Mouse (Mus musculus) embryonic facial prominence, embryonic 15.5 days (tissue): ENCODE results near the gene Cuedc1. TPM values are rescaled to one million over a fixed set of nuclear protein-coding genes. Genes with fewer than 3 reads are reported as not detected.

Experiments
- ATAC-seq: fragments of 200-750 bp; cut with Nextera tagmentation; 2 replicates; pipeline ENCODE4 v1.8.0; 2017; ENCODE audit warnings: low read depth, moderate TSS enrichment; ENCODE audit not compliant: insufficient number of reproducible peaks, low FRiP score, low TSS enrichment
- H3K27ac ChIP-seq: fragments of 300-500 bp; sonication (generic); replicated peaks from 2 replicates; pipeline ENCODE4 v1.5.1; 2015; ENCODE audit warnings: mild to moderate bottlenecking, inconsistent platforms
- H3K27me3 ChIP-seq: fragments of 300-500 bp; sonication (generic); 2 replicates; pipeline ENCODE4 v1.6.1; 2015; ENCODE audit warnings: inconsistent platforms
- H3K36me3 ChIP-seq: fragments of 300-500 bp; sonication (generic); 2 replicates; pipeline ENCODE4 v1.6.1; 2015; ENCODE audit warnings: mild to moderate bottlenecking, inconsistent platforms
- H3K4me1 ChIP-seq: fragments of 300-500 bp; sonication (generic); 2 replicates; pipeline ENCODE4 v1.6.1; 2015; ENCODE audit warnings: inconsistent platforms
- H3K4me2 ChIP-seq: fragments of 300-500 bp; sonication (generic); replicated peaks from 2 replicates; pipeline ENCODE4 v1.6.1; 2015; ENCODE audit warnings: mild to moderate bottlenecking, inconsistent platforms
- H3K4me3 ChIP-seq: fragments of 300-500 bp; sonication (generic); replicated peaks from 2 replicates; pipeline ENCODE4 v1.5.1; 2015; ENCODE audit warnings: mild to moderate bottlenecking, inconsistent platforms
- H3K9ac ChIP-seq: fragments of 300-500 bp; sonication (generic); 2 replicates; pipeline ENCODE4 v1.6.1; 2015; ENCODE audit warnings: inconsistent platforms
- H3K9me3 ChIP-seq: fragments of 300-500 bp; sonication (generic); replicated peaks from 2 replicates; pipeline ENCODE4 v1.6.1; 2016; ENCODE audit warnings: inconsistent platforms
- WGBS: fragments of 180-500 bp; shearing (Covaris S2); methylation state at CpG from one replicate; pipeline ENCODE4 v1.1.7; 2015; 5-methylcytosine and 5-hydroxymethylcytosine counted together
- polyA plus RNA-seq: library from polyadenylated mRNA; unstranded; fragments of >200 nt; fragmentation: Nextera tagmentation; extraction: Ambion mirVana; gene quantifications from 2 replicates; pipeline ENCODE4 v1.2.1, GENCODE M21; 2015

Cuedc1 gene
- polyA plus RNA-seq, 1 experiment from 2014 or later = 38.7 TPM

DNA sequence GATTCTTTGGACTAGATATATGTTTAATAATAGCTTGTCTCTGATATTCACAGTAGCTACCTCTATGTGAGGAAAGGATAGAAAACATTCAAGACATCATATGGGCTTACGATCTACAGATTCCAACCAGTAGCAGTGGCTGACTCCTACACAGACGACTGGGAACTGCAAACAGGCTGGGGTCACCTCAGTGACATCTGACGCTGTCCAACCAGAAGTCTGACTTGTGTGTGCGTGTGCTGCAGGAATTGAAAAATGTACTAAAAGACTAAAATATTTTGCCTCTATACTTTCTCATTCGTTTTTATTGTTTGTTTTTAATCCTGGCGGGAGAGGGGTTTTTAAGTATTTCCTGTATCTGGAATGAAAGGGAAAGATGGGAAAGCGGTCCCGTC is 30.7 kb upstream of the Cuedc1 start:
- Histone ChIP-seq H3K4me1 (peaks cover 25% of the 10 kb centered on the region), H3K27ac (peak overlapping the region; percentile 95), H3K4me2 (peak overlapping the region; percentile 69), H3K36me3 (no peaks in the 10 kb centered on the region), H3K9me3 (no peaks in the 10 kb centered on the region), H3K9ac (peak overlapping the region; percentile 77; the same call in 1 of the 2 replicates), H3K4me3 (peak overlapping the region; percentile 94), H3K27me3 (no peaks in the 10 kb centered on the region)
- ATAC-seq = no peak
- WGBS = 3% methylated on average over 8 of the region's 8 CpGs

- Histone ChIP-seq H3K36me3 (no peaks in the 10 kb centered on the region), H3K27ac (peak within 1 kb of the TSS; percentile 95), H3K27me3 (no peaks in the 10 kb centered on the region), H3K4me1 (peaks cover 27% of the 10 kb centered on the region), H3K9ac (peak within 1 kb of the TSS; percentile 77), H3K4me3 (peak within 1 kb of the TSS; percentile 94), H3K4me2 (peak within 1 kb of the TSS; percentile 69), H3K9me3 (no peaks in the 10 kb centered on the region)
- under 1% methylated on average over 64 of the region's 81 CpGs for WGBS
- peak; percentile 89 for ATAC-seq
Measured at GRCm38 (mm10) chr11:88067586-88068410, 30.1 kb upstream of the Cuedc1 start, which contains the start of gene Vezf1. TSS of gene Vezf1 (plus strand) at chr11:88068279.

DNA sequence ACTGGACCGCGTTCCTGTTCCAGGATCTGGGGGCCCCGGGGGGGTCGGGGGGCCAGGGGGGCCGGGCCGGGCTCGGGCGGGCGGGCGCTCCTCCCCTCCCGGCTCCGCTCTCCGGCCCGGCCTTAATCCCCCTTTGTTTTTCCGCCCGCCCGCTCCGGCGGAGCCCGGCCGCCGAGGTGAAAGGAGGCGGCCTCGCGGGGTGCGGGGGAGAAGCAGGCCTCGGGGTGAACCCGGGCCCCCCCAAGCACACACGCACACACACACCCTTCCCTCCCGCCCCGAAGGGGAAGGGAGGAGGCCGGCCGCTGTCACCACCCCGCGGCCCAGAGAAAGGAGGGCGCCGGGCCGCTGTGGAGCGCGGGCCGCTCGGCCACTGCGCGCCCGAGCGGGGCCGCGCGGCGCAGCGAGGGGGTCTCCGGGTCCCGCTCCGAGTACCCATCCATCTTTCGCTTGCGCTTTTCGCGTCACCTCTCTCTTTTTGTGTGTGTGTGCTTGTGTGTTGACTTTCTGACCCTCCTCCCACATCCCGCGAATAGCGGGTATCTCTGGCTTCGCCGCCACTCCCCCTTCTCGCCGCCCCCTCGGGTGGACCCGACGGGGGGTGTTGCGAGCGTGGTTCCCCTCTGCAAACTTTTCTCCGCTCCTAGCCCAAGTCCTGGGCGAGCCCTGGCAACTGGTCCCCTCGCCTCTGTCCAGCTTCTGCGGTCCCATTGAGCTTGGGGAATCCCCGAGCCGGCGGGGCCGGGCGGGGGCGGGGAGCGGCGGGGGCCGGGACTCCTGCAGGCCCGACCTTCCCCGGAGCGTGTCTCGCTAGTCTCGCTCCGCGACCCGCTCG is 29.2 kb upstream of the Cuedc1 start:
- Histone ChIP-seq H3K9me3 (no peaks in the 10 kb centered on the region), H3K27ac (peak overlapping the region; percentile 95), H3K4me2 (peak overlapping the region; percentile 69), H3K4me1 (peaks cover 34% of the 10 kb centered on the region), H3K27me3 (no peaks in the 10 kb centered on the region), H3K36me3 (peaks cover 5% of the 10 kb centered on the region; the same call in 1 of the 2 replicates), H3K9ac (peak overlapping the region; percentile 77), H3K4me3 (peak overlapping the region; percentile 94)
- under 1% methylated on average over 91 of the region's 92 CpGs for WGBS
- ATAC-seq = peak; percentile 75

- no peaks in the 10 kb centered on the region for H3K27me3 ChIP-seq
- peak overlapping the region; percentile 69 for H3K4me2 ChIP-seq
- H3K4me3 ChIP-seq = peak overlapping the region; percentile 94
- WGBS = under 1% methylated on average over 12 of the region's 12 CpGs
- H3K4me1 ChIP-seq = peaks cover 34% of the 10 kb centered on the region
- no peak for ATAC-seq
- H3K27ac ChIP-seq = peak overlapping the region; percentile 95
- H3K9me3 ChIP-seq = no peaks in the 10 kb centered on the region
- H3K36me3 ChIP-seq = peaks cover 9% of the 10 kb centered on the region; the same call in 1 of the 2 replicates
- peak overlapping the region; percentile 77 for H3K9ac ChIP-seq
Measured at GRCm38 (mm10) chr11:88069246-88069570, 28.6 kb upstream of the Cuedc1 start.

GRCm38 (mm10) chr11:88070392-88070791 is 27.5 kb upstream of the Cuedc1 start:
- Histone ChIP-seq H3K4me3 (peak overlapping the region; percentile 94), H3K9ac (no peak overlapping the region), H3K27me3 (no peaks in the 10 kb centered on the region), H3K36me3 (peaks cover 18% of the 10 kb centered on the region), H3K4me2 (peak overlapping the region; percentile 69), H3K4me1 (peaks cover 34% of the 10 kb centered on the region), H3K27ac (no peak overlapping the region; the same call in 1 of the 2 replicates), H3K9me3 (no peaks in the 10 kb centered on the region)
- ATAC-seq = no peak
- 11% methylated on average over 4 of the region's 4 CpGs for WGBS

DNA sequence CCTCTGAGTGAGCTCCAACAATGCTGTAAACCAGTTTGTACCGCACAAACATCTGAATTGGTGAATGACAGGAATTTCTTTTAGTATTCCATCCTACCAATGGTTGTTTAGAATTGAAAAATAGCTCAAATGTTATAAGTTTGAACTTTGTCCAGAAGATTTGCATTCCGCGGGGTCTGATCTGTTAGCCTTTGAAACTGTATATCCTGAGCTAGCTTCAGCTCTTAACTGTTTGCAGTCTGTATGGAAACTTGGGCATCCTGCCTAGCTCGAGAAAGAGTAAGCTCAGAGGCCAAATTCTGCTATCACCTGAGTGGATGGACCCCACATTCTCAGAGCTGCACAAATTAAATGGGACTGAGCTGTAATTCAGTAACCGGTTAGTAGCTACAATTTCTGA is 26.7 kb upstream of the Cuedc1 start:
- Histone ChIP-seq H3K4me2 (peak overlapping the region; percentile 69), H3K9ac (no peak overlapping the region)
- 22% methylated on average over 5 of the region's 5 CpGs for WGBS

GRCm38 (mm10) chr11:88073343-88073875 is 24.4 kb upstream of the Cuedc1 start:
- peaks cover 36% of the 10 kb centered on the region for H3K36me3 ChIP-seq
- H3K9ac ChIP-seq = no peak overlapping the region
- H3K4me2 ChIP-seq = no peak overlapping the region
- WGBS = 84% methylated on average over 14 of the region's 14 CpGs
- peaks cover 28% of the 10 kb centered on the region for H3K4me1 ChIP-seq
- no peak overlapping the region for H3K27ac ChIP-seq
- no peaks in the 10 kb centered on the region for H3K9me3 ChIP-seq
- H3K4me3 ChIP-seq = no peak overlapping the region
- no peaks in the 10 kb centered on the region for H3K27me3 ChIP-seq
- ATAC-seq = no peak

More for the DNA sequence above, 26.7 kb upstream of the Cuedc1 start:
- Histone ChIP-seq H3K36me3 (peaks cover 20% of the 10 kb centered on the region), H3K4me3 (0 out of 2 replicates have a peak overlapping the region, but pooled peaks have one; percentile 94), H3K27me3 (no peaks in the 10 kb centered on the region), H3K4me1 (peaks cover 34% of the 10 kb centered on the region), H3K9me3 (no peaks in the 10 kb centered on the region), H3K27ac (no peak overlapping the region)
- ATAC-seq = no peak

GRCm38 (mm10) chr11:88075701-88076100 is 22.2 kb upstream of the Cuedc1 start:
- no peaks in the 10 kb centered on the region for H3K9me3 ChIP-seq
- no peak for ATAC-seq
- no peaks in the 10 kb centered on the region for H3K27me3 ChIP-seq
- no peak overlapping the region for H3K4me2 ChIP-seq
- H3K9ac ChIP-seq = no peak overlapping the region
- 82% methylated on average over 1 of the region's 1 CpGs for WGBS
- H3K4me3 ChIP-seq = no peak overlapping the region
- H3K27ac ChIP-seq = no peak overlapping the region
- peaks cover 57% of the 10 kb centered on the region for H3K36me3 ChIP-seq
- H3K4me1 ChIP-seq = peaks cover 18% of the 10 kb centered on the region

DNA sequence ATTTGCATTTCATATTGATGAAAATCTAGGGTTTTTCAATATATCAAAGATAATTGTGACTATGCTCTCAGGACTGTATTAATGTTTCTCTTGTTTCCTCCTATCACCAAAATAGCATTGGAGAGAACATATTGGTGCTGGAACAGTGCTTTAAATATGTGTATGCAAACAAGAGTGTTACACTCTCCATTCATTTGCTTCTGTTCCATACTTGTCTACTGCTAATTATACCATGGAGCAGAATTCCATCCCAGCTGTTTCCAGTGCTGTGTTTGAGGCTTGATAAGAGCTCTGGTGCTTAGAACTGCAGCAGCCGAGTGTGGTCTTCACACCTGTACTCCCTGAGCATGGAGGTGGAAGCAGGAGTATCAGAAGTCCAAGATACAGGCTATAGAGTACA is 21.5 kb upstream of the Cuedc1 start:
- Histone ChIP-seq H3K9ac (no peak overlapping the region), H3K9me3 (no peaks in the 10 kb centered on the region), H3K27ac (no peak overlapping the region), H3K27me3 (no peaks in the 10 kb centered on the region), H3K36me3 (peaks cover 64% of the 10 kb centered on the region), H3K4me3 (no peak overlapping the region), H3K4me2 (no peak overlapping the region), H3K4me1 (peaks cover 11% of the 10 kb centered on the region)
- 67% methylated on average over 1 of the region's 1 CpGs for WGBS
- ATAC-seq = no peak

- Histone ChIP-seq H3K9ac (no peak overlapping the region), H3K9me3 (no peaks in the 10 kb centered on the region), H3K27me3 (no peaks in the 10 kb centered on the region), H3K4me1 (peaks cover 20% of the 10 kb centered on the region), H3K36me3 (peaks cover 51% of the 10 kb centered on the region), H3K4me3 (no peak overlapping the region), H3K27ac (no peak overlapping the region), H3K4me2 (no peak overlapping the region)
- 66% methylated on average over 6 of the region's 6 CpGs for WGBS
- ATAC-seq = no peak
Measured at GRCm38 (mm10) chr11:88083699-88084098, 14.2 kb upstream of the Cuedc1 start.
